Mouse (Mus musculus) ES-E14 (cell line): ENCODE results near the gene Chst15. TPM values are rescaled to one million over a fixed set of nuclear protein-coding genes. Genes with fewer than 3 reads are reported as not detected.

Experiments used
- DNase-seq: peaks from one replicate; pipeline ENCODE4 v3.0.0-alpha.2; 2013; ENCODE audit warnings: low read depth, low spot score
- H3K27ac ChIP-seq: 2 replicates; pipeline ENCODE4 v1.5.1; 2012; ENCODE audit warnings: low read depth, mild to moderate bottlenecking, low read length, moderate library complexity, mixed read lengths; ENCODE audit not compliant: poor library complexity, insufficient read depth, severe bottlenecking
- H3K36me3 ChIP-seq: 2 replicates; pipeline ENCODE4 v1.6.1; 2012; ENCODE audit warnings: mild to moderate bottlenecking, low read length, moderate library complexity, mixed read lengths; ENCODE audit not compliant: control insufficient read depth, poor library complexity, insufficient read depth, severe bottlenecking
- H3K4me1 ChIP-seq, 2 experiments: fragments of 150-350 bp in 1 of 2; sonication (generic) in 1 of 2; 2 replicates each; pipeline ENCODE4 v1.6.1; 2012; ENCODE audit warnings: low read length in 2 of 2, mild to moderate bottlenecking in 1 of 2, mixed read lengths in 1 of 2; ENCODE audit not compliant: control insufficient read depth in 2 of 2, insufficient read depth in 2 of 2, poor library complexity in 1 of 2
- H3K4me3 ChIP-seq, 2 experiments: fragments of 150-350 bp in 1 of 2; sonication (generic) in 1 of 2; 2 replicates each; pipeline ENCODE4 v1.5.1; 2012; ENCODE audit warnings: low read length in 2 of 2, low read depth in 1 of 2, mild to moderate bottlenecking in 1 of 2, mixed read lengths in 1 of 2; ENCODE audit not compliant: insufficient read depth in 1 of 2, poor library complexity in 1 of 2, severe bottlenecking in 1 of 2
- H3K9ac ChIP-seq: 2 replicates; pipeline ENCODE4 v1.6.1; 2012; ENCODE audit warnings: low read depth, mild to moderate bottlenecking, low read length, mixed read lengths; ENCODE audit not compliant: poor library complexity, insufficient read depth, severe bottlenecking
- H3K9me3 ChIP-seq: fragments of 150-350 bp; sonication (generic); 2 replicates; pipeline ENCODE4 v1.6.1; 2012; ENCODE audit warnings: low read depth, mild to moderate bottlenecking, low read length; ENCODE audit not compliant: control insufficient read depth, insufficient read depth
- CHD2 ChIP-seq: IDR thresholded peaks from 2 replicates; pipeline ENCODE4 v1.6.1; 2014; ENCODE audit warnings: mild to moderate bottlenecking, low read depth, low read length, inconsistent platforms
- HCFC1 ChIP-seq: IDR thresholded peaks from 2 replicates; pipeline ENCODE4 v1.6.1; 2012; ENCODE audit warnings: low read length, inconsistent platforms, borderline replicate concordance; ENCODE audit not compliant: insufficient read depth
- MAFK ChIP-seq: IDR thresholded peaks from 2 replicates; pipeline ENCODE4 v1.6.1; 2014; ENCODE audit warnings: mild to moderate bottlenecking, low read depth, low read length, inconsistent platforms; ENCODE audit not compliant: insufficient read depth
- ZC3H11A ChIP-seq: IDR thresholded peaks from 2 replicates; pipeline ENCODE4 v1.6.1; 2012; ENCODE audit warnings: low read depth, mild to moderate bottlenecking, inconsistent platforms, low read length, borderline replicate concordance
- ZNF384 ChIP-seq: IDR thresholded peaks from 2 replicates; pipeline ENCODE4 v1.6.1; 2012; ENCODE audit warnings: low read depth, low read length, inconsistent platforms
- in situ Hi-C, 2 experiments: fragments of 600-800 bp; cut with MboI; formaldehyde crosslinking; loops; one replicate each; pipeline ENCODE4 v1.15.1; 2025; ENCODE audit warnings: low sequenced_read_pairs in 2 of 2, inconsistent platforms in 1 of 2; ENCODE audit not compliant: unreplicated experiment in 2 of 2
- total RNA-seq: library from RNA; depleted of rRNA; stranded (reverse); fragments of 300-350 nt; gene quantifications from 2 replicates; pipeline ENCODE4 v1.2.3, GENCODE M21; 2012; rRNA removed

The Chst15 gene
- total RNA-seq, 1 experiment, result 8.4 TPM

- in situ Hi-C loops, result no loop called here
- Histone ChIP-seq H3K9me3 (no peaks in the 10 kb centered on the region), H3K4me3 (no peak overlapping the region), H3K27ac (no peak overlapping the region), H3K36me3 (no peaks in the 10 kb centered on the region), H3K4me1 (no peaks in the 10 kb centered on the region; a peak in 1 of 4 replicates), H3K9ac (no peak overlapping the region)
- TF ChIP-seq MAFK (no peak), ZNF384 (no peak), ZC3H11A (no peak), HCFC1 (no peak), CHD2 (no peak)
- no peak for DNase-seq
These were observed 129.6 kb downstream of the Chst15 start for GRCm38 (mm10) chr7:132187456-132187855.

Other genes with a start within 250 kb of the Chst15 start
- gene Cpxm2, start 162.5 kb downstream of the Chst15 start, total RNA-seq, result 0.76 and 1.2 TPM in 2 replicates